Mouse (Mus musculus) myocyte (in vitro differentiated cells): ENCODE measurements around the gene Cep295.

ENCODE experiments used
- E2F4 ChIP-seq: IDR thresholded peaks from one replicate; pipeline ENCODE4 v1.6.1; 2011; ENCODE audit warnings: mild to moderate bottlenecking, control low read depth, moderate library complexity; ENCODE audit not compliant: insufficient read depth
- MYOG ChIP-seq, 3 experiments: IDR thresholded peaks; one replicate each; pipeline ENCODE4 v1.6.1; 2011; ENCODE audit warnings: control low read depth in 2 of 3, low read depth in 2 of 3, mild to moderate bottlenecking in 2 of 3; ENCODE audit not compliant: insufficient read length in 2 of 3, control insufficient read depth in 1 of 3, insufficient read depth in 1 of 3
- POLR2A ChIP-seq: IDR thresholded peaks from one replicate; pipeline ENCODE4 v1.6.1; 2011; ENCODE audit warnings: low read depth, mild to moderate bottlenecking, control low read depth, moderate library complexity; ENCODE audit not compliant: insufficient read length
- POLR2AphosphoS2 ChIP-seq: IDR thresholded peaks from one replicate; pipeline ENCODE4 v1.6.1; 2011; ENCODE audit warnings: low read depth, control low read depth; ENCODE audit not compliant: insufficient read length
- REST ChIP-seq: IDR thresholded peaks from one replicate; pipeline ENCODE4 v1.6.1; 2011; ENCODE audit warnings: mild to moderate bottlenecking, control low read depth, moderate library complexity; ENCODE audit not compliant: insufficient read depth, insufficient read length
- SRF ChIP-seq: IDR thresholded peaks from one replicate; pipeline ENCODE4 v1.6.1; 2011; ENCODE audit warnings: low read depth; ENCODE audit not compliant: control insufficient read depth, insufficient read length
- TCF12 ChIP-seq: IDR thresholded peaks from one replicate; pipeline ENCODE4 v1.6.1; 2011; ENCODE audit warnings: mild to moderate bottlenecking, control low read depth; ENCODE audit not compliant: poor library complexity, insufficient read depth, severe bottlenecking

- TF ChIP-seq POLR2A = no peak
- TF ChIP-seq TCF12 = no peak
- TF ChIP-seq E2F4 = no peak
- TF ChIP-seq SRF = no peak
- no peak for TF ChIP-seq MYOG (IDR thresholded peaks at IDR 0.05; ENCODE audit: control insufficient read depth in 1 of 3, insufficient read depth in 1 of 3, insufficient read length in 2 of 3, low read depth in 2 of 3)
- no peak for TF ChIP-seq POLR2AphosphoS2
- no peak for TF ChIP-seq REST
These were observed 79.2 kb downstream of the Cep295 start for GRCm38 (mm10) chr9:15278343-15278742.
